Mouse (Mus musculus): ENCODE results near the gene Slc25a10.
A peak's percentile ranks its signal among the peaks of the same experiment; 100 is the strongest.
"Not testable (repeated sequence)": the region's sequence is repeated elsewhere in the genome, so short reads cannot be mapped to it uniquely, and the experiment has no call there.

Slc25a10 gene

DNA sequence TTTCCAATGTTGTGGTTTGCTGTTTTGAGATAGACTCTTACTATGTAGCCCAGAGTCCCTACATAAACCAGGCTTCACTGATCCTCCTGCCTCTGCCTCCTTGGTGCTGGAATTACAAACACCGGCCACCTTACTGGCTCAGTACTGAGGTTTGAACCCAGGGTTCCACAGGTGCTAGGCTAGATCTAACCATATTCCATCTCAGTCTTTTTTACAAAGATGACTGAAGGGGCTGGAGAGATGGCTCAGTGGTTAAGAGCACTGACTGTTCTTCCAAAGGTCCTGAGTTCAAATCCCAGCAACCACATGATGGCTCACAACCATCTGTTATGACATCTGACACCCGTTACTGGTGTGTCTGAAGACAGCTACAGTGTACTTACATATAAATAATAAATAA lies 22.6 kb downstream of the Slc25a10 start:
- DNase-seq = not testable (repeated sequence)

GRCm38 (mm10) chr11:120515611-120516010 lies 24.0 kb downstream of the Slc25a10 start:
- DNase-seq = peak; percentile 95

DNA sequence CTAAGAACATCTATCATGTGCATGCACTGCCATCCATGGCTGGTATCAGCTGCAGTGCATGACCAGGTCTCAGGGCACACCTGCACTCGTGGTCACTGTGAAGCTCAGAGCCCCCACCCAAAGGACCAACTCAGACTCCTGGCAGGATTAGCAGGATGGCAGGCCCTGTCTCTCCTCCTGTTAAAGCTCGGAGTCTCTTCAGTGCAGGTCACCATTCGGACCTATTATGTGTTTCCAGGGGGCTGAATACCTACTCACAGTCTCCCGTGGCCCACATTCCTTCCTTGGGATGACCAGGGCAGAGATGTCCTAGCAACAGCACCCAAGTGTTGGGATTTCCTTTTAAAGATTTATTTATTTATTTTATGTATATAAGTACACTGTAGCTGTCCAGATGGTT lies 25.5 kb downstream of the Slc25a10 start:
- DNase-seq = no peak

- peak; percentile 44 for DNase-seq
Measured at GRCm38 (mm10) chr11:120518027-120518426, 26.4 kb downstream of the Slc25a10 start.

GRCm38 (mm10) chr11:120518558-120518957 lies 26.9 kb downstream of the Slc25a10 start:
- DNase-seq = no peak

DNA sequence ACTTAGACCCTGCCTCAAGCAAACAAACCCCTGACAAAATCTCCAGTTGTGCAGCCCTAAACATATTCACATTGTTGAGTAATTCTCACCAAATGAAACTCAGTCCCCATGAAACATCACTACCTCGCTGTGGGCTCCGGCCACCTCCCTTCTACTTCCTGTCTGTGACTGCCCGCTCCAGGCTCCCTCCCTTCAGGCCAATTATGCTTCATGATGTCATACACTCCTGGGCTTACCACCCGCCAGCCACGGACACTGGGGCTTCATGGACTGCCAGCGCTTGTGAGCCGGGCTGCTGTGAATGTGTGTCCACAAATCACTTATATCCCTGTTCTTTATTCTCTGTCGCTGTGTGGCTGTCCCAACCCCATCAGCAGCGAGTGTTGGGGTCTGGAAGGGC lies 28.1 kb downstream of the Slc25a10 start:
- DNase-seq = peak; percentile 64

- DNase-seq = no peak
Measured at GRCm38 (mm10) chr11:120520498-120520897, 28.9 kb downstream of the Slc25a10 start.

- DNase-seq = no peak
Measured at GRCm38 (mm10) chr11:120520967-120521540, 29.4 kb downstream of the Slc25a10 start.

GRCm38 (mm10) chr11:120522581-120522980 lies 30.9 kb downstream of the Slc25a10 start:
- no peak for DNase-seq

DNA sequence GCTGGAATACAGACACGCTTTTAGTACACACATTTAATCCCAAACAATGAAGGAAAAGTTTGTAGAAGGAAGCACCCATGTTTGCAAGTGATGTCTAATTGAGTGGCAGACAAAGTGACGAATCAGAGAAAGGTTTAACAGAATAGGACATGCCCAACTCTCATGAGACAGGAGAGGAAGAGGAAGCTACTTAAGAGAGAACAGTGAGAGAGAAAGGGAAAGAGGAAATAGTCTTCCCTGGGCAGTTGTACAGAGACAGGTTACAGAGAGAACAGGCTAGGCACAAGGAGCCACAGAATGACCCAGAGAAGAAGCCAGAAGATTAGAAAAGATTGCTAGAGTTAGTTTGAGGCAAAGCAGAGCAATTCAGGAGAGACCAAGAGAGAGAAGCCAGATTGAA lies 34.3 kb downstream of the Slc25a10 start:
- DNase-seq = no peak

DNA sequence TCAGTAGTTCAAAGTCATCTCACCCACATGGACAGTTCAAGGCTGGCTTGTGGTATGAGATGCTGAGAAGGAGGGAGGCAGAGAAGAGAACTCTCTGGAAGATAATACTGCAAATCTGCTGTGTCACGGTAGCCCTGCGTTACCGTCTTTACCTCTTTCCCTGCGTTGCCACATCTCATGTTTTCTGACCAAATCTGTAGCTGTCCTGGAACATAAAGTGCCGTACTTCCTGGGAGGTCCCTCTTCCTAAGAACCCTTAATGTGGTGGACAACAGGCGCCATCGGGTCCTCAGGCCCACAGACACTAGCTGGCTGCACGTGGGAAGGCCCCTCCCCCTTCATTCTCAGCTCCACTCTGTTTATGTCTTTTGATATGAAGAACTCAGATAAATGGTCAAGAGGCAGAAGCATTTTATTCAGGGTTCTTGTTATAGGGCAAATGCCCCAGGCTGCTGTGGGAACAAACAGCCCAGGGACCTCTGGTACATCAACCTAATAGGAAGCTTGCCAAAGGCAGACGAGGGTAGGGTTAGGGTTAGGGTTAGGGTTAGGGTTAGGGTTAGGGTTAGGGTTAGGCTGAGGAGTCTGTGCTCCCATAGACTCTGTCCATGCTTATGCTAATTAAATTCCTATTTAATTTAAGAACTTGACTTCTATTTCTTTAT lies 36.2 kb downstream of the Slc25a10 start:
- DNase-seq = no peak

DNA sequence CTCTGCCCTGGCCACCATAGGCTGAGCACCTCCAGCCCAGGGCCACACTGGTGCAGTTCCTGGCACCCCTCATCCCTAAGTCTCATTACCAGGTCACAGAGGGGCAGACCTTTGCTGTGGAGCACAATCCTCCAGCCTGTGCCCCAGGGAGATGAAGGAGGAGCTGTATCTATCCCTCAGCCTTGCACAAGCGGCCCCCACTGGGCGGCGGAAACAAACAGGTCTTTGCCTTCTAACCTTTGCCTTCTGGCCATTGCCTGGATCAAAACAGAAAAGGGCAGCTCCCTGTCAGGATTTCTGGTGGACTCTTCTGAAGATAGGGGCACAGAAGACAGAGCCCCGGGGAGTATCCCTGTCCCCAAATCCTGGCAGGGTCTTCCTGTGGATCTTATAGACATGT lies 37.3 kb downstream of the Slc25a10 start:
- no peak for DNase-seq

DNA sequence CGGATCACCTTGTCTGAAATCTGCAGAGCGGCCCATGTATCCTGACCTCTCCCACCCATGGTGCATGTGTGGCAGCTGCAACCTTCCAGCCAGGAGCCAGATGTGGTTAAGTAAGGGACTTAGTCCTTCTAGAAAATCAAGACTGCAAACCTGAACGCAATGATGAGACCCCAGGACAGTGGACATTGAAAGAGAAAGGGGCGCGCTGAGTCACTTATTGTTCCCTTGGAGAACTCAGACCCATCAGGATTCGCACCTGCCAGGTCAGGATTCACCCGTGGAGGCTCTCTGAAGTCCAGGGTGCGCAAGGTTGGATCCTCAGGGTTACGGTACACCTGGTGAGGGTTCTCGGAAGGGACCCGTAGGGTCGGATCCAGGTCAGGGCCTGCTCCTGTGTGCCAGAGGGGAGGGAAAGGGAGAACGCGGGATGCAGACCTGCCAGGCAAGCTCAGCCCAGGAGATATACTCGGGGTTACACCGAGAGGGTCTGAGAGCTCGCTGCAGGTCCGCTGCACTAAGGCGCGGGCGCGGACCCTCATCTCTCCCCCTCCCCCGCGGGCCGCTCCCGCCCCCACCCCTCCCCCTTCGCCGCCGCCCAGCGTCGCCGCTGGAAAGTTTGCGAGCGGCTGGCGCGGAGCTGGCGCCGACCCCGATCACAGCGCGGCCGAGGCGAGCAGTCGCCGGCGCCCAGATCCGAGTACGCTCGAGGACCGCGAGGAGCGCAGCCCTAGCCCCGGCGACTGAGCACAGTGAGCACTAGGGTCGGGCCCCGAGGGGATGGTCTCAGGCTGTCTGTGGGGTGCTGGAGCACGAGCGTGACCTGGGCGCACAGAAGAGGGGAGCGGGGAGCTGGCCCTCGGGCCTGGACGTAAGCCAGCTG lies 38.7 kb downstream of the Slc25a10 start, which contains the start of gene Gcgr:
Gcgr (plus strand) TSS at position 615 of the 880 bp plus-strand sequence.
- DNase-seq = no peak

DNA sequence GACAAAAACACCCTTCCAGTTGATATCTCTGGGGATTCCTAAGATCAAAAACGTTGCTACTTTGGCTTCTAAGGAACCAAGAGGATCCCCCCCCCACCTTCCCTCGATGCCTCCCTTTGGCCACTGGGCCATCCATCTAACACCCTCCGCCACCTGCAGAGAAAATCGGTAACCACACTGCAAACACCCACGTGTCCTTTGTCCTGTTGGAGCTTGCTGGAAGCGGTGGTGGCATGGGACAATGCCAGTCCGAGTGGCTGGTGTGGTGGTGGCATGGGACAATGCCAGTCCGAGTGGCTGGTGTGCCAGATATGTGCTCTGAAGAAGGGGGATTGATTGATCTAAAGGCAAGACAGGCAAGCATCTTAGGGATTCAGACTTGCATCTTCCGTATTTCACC lies 40.0 kb downstream of the Slc25a10 start:
- DNase-seq = no peak

DNA sequence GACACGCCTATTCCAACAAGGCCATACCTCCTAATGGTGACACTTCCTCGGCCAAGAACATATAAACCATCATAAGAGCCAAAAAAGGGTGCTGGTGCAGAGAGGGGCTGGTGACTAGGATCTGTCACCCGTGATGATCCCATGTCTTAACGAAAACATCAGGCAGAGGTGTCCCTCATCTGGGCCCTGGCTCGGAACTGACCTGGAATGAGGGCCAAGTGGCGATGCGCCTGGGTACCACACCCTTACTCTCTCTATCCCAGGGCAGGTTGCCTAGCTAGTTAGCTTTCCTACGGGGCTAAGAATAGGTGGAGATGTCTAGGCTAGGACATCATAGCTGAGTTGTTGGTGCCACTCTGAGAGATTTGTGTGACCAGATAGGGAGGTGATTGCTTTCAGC lies 42.5 kb downstream of the Slc25a10 start:
- DNase-seq = no peak

- no peak for DNase-seq
Measured at GRCm38 (mm10) chr11:120535145-120535544, 43.5 kb downstream of the Slc25a10 start.

DNA sequence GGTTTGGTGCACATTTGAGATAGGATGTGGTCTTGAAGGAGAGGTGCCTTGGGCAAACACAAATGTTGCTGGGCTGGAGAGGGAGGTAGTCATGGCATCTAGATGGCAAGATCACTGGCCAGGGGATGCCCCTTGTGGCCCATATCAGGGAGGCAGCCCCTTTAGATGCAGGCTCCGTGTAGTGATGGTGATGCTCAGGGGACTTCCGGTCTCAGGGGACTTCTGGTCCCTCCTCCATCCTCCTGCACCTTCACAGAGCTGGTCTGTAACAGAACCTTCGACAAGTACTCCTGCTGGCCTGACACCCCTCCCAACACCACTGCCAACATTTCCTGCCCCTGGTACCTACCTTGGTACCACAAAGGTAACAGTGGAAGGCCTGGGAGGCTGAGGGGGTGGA lies 44.2 kb downstream of the Slc25a10 start:
- DNase-seq = no peak

GRCm38 (mm10) chr11:120538485-120538884 lies 46.8 kb downstream of the Slc25a10 start:
- DNase-seq = peak; percentile 50

- no peak for DNase-seq
Measured at GRCm38 (mm10) chr11:120538955-120539284, 47.3 kb downstream of the Slc25a10 start.

- peak; percentile 44 for DNase-seq
Measured at GRCm38 (mm10) chr11:120539285-120540014, 47.8 kb downstream of the Slc25a10 start.

DNA sequence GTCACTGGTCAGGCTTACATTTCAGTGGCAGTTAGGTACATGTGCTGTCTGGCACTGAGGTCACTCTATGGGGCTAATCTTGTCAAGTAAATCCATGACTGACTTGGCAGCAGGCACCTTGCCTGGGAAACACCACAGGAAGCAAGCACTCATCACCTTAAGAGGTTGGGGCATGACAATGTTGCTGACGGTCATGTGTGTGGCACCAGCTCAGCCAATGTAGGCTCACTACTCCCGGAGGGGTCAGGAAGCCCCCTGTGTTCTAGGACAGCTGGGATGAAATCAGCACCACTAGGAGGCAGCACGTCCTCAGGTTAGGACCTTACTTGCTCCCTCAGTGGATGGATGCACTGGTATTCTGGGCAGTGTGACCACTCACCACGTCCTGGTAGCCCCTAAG lies 50.3 kb downstream of the Slc25a10 start:
- peak; percentile 38 for DNase-seq

GRCm38 (mm10) chr11:120542376-120542775 lies 50.7 kb downstream of the Slc25a10 start:
- no peak for DNase-seq

GRCm38 (mm10) chr11:120545964-120546363 lies 54.3 kb downstream of the Slc25a10 start:
- no peak for DNase-seq
